Mouse (Mus musculus): ENCODE data around the gene Ccng1. TPM values are rescaled to one million over a fixed set of nuclear protein-coding genes. Genes with fewer than 3 reads are reported as not detected.

Gene Ccng1
- total RNA-seq (2023) = 28.6 TPM

DNA sequence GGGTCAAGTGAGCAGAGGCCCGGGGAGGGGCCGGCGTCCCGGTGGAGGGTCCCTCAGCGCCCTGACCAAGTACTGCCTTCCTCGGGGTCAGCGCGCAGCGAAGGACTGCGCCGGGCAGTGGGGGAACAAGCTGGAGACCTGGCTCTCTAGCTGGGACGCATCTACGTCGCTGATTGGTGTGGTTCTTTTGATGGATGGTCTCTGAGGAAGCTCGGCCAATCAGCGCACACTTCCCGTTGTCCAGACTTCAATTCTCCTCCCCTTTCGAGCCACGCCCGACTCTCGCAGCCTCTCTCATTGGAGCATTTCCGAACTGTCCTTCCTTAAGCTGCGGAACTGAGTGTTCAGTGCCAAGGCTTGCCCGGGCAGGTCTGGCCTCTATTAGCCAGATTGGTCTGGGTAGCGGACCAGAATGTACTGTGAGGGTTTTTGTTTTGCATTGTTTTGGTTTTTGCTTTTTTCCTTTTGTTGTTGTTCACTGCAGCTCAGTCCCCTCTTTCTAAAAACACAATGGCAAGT, at the start of gene Ccng1:
Gene Ccng1, minus strand, starts transcription at position 203 of the 519 bp plus-strand sequence.

DNA sequence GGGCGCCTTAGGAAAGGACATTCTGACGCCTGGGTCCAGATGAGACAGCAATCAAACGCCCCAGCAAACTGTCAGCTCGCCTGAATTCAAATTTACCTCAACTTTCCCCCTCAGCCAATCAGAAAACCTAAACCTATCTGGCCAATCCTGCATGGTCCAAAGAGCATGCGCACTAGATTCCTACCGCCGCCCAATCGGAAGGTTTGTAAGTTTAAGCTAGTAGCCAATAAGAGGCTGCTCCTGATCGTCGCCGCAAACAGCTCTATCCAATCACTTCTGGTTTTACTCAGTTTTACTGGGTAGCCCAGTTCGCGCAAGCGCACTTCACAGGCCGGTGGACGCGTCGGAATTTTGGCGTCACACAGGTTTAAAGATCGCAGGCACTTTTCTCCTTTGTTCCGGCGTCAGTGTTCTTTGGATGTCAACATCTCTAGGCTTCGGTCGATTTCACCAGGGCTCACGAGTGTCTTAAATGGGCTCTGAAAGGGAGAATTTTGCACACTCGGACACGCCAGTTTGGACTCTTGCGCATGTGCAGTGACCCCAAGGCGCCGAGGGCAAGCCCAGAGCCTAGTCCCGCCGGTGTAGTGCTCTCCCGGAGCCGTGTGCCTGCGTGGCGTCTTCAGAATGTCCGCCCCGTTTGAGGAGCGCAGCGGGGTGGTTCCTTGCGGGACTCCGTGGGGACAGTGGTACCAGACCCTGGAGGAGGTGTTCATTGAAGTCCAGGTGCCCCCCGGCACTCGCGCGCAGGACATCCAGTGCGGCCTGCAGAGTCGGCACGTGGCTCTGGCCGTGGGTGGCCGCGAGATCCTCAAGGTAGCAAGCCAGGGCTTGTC, 21.6 kb downstream of the Ccng1 start, which contains the start of the genes Hmmr and Nudcd2:
Gene Hmmr, minus strand, starts transcription at position 84 of the 836 bp plus-strand sequence.
Gene Nudcd2, plus strand, starts transcription at position 329 of the 836 bp plus-strand sequence.

Other genes with a start within 250 kb of the Ccng1 start
- gene Mat2b, start 60.1 kb downstream of the Ccng1 start, total RNA-seq (2023) = 113 TPM
- 0.34 TPM for gene Hmmr, start 21.9 kb downstream of the Ccng1 start, total RNA-seq (2023)
- 13.4 TPM for gene Nudcd2, start 21.6 kb downstream of the Ccng1 start, total RNA-seq (2023)